Mouse (Mus musculus): ENCODE measurements around the gene Epdr1. TPM values are rescaled to one million over a fixed set of nuclear protein-coding genes. Genes with fewer than 3 reads are reported as not detected.

The Epdr1 gene
- 17.4 and 18.2 TPM in 2 replicates for polyA plus RNA-seq (2015; fragmentation: Nextera tagmentation; extraction: Ambion mirVana)

GRCm38 (mm10) chr13:19619216-19619927 lies at the start of gene Epdr1:
TSS of gene Epdr1 (minus strand) at chr13:19619927.
- Histone ChIP-seq H3K9me3 (no peaks in the 10 kb centered on the region), H3K9ac (peak within 1 kb of the TSS; percentile 73), H3K4me2 (replicated peaks) (peak within 1 kb of the TSS; percentile 99), H3K4me1 (replicated peaks) (0 out of 2 replicates have a peak, but pooled peaks cover 8% of the 10 kb centered on the region), H3K36me3 (no peaks in the 10 kb centered on the region), H3K4me3 (replicated peaks) (peak within 1 kb of the TSS; percentile 72), H3K27ac (0 out of 2 replicates have a peak within 1 kb of the TSS, but pooled peaks have one; percentile 36), H3K27me3 (replicated peaks) (peaks cover 9% of the 10 kb centered on the region)
- WGBS, result under 1% methylated on average over 46 of the region's 46 CpGs
- ATAC-seq, result peak; percentile 86

- H3K27ac ChIP-seq, result no peak overlapping the region
- no peaks in the 10 kb centered on the region for H3K36me3 ChIP-seq
- no peak overlapping the region for H3K4me2 ChIP-seq (replicated peaks)
- H3K4me1 ChIP-seq (replicated peaks), result no peaks in the 10 kb centered on the region
- no peaks in the 10 kb centered on the region for H3K9me3 ChIP-seq
- H3K9ac ChIP-seq, result no peak overlapping the region
- no peak for ATAC-seq
- 81% methylated on average over 4 of the region's 4 CpGs for WGBS
- H3K27me3 ChIP-seq (replicated peaks), result no peaks in the 10 kb centered on the region
- H3K4me3 ChIP-seq (replicated peaks), result no peak overlapping the region
Measured at GRCm38 (mm10) chr13:19668355-19669140, 48.8 kb upstream of the Epdr1 start.

GRCm38 (mm10) chr13:19652405-19652804 lies 32.7 kb upstream of the Epdr1 start:
- no peaks in the 10 kb centered on the region for H3K36me3 ChIP-seq
- H3K27me3 ChIP-seq (replicated peaks), result no peaks in the 10 kb centered on the region
- no peak for ATAC-seq
- H3K4me1 ChIP-seq (replicated peaks), result no peaks in the 10 kb centered on the region
- no peak overlapping the region for H3K4me2 ChIP-seq (replicated peaks)
- H3K4me3 ChIP-seq (replicated peaks), result no peak overlapping the region
- no peaks in the 10 kb centered on the region for H3K9me3 ChIP-seq
- H3K9ac ChIP-seq, result no peak overlapping the region
- no peak overlapping the region for H3K27ac ChIP-seq
- WGBS, result 88% methylated on average over 2 of the region's 2 CpGs

GRCm38 (mm10) chr13:19649824-19650223 lies 30.1 kb upstream of the Epdr1 start:
- Histone ChIP-seq H3K4me2 (replicated peaks) (no peak overlapping the region), H3K27ac (no peak overlapping the region), H3K36me3 (no peaks in the 10 kb centered on the region), H3K9me3 (no peaks in the 10 kb centered on the region), H3K4me1 (replicated peaks) (no peaks in the 10 kb centered on the region), H3K27me3 (replicated peaks) (no peaks in the 10 kb centered on the region), H3K4me3 (replicated peaks) (no peak overlapping the region), H3K9ac (no peak overlapping the region)
- ATAC-seq, result no peak
- WGBS, result 93% methylated on average over 2 of the region's 2 CpGs

- H3K9me3 ChIP-seq, result no peaks in the 10 kb centered on the region
- H3K27me3 ChIP-seq (replicated peaks), result no peaks in the 10 kb centered on the region
- no peak overlapping the region for H3K4me3 ChIP-seq (replicated peaks)
- no peak overlapping the region for H3K9ac ChIP-seq
- WGBS, result 65% methylated on average over 2 of the region's 2 CpGs
- H3K27ac ChIP-seq, result no peak overlapping the region
- ATAC-seq, result no peak
- H3K4me2 ChIP-seq (replicated peaks), result no peak overlapping the region
- no peaks in the 10 kb centered on the region for H3K4me1 ChIP-seq (replicated peaks)
- no peaks in the 10 kb centered on the region for H3K36me3 ChIP-seq
Measured at GRCm38 (mm10) chr13:19644225-19644624, 24.5 kb upstream of the Epdr1 start.

- no peaks in the 10 kb centered on the region for H3K9me3 ChIP-seq
- H3K36me3 ChIP-seq, result no peaks in the 10 kb centered on the region
- no peak overlapping the region for H3K27ac ChIP-seq
- whole genome bisulfite sequencing, result 17% methylated on average over 1 of the region's 1 CpGs
- H3K4me2 ChIP-seq (replicated peaks), result no peak overlapping the region
- no peak overlapping the region for H3K9ac ChIP-seq
- no peak overlapping the region for H3K4me3 ChIP-seq (replicated peaks)
- peak; percentile 74 for ATAC-seq
- no peaks in the 10 kb centered on the region for H3K27me3 ChIP-seq (replicated peaks)
- no peaks in the 10 kb centered on the region for H3K4me1 ChIP-seq (replicated peaks)
Measured at GRCm38 (mm10) chr13:19643519-19643918, 23.8 kb upstream of the Epdr1 start.

- no peak overlapping the region for H3K4me2 ChIP-seq (replicated peaks)
- H3K36me3 ChIP-seq, result no peaks in the 10 kb centered on the region
- no peaks in the 10 kb centered on the region for H3K4me1 ChIP-seq (replicated peaks)
- 76% methylated on average over 2 of the region's 2 CpGs for WGBS
- no peaks in the 10 kb centered on the region for H3K9me3 ChIP-seq
- no peak overlapping the region for H3K4me3 ChIP-seq (replicated peaks)
- no peaks in the 10 kb centered on the region for H3K27me3 ChIP-seq (replicated peaks)
- no peak for ATAC-seq
- no peak overlapping the region for H3K9ac ChIP-seq
- H3K27ac ChIP-seq, result no peak overlapping the region
Measured at GRCm38 (mm10) chr13:19640203-19640851, 20.6 kb upstream of the Epdr1 start.

GRCm38 (mm10) chr13:19636131-19636530 lies 16.4 kb upstream of the Epdr1 start:
- H3K4me2 ChIP-seq (replicated peaks), result no peak overlapping the region
- H3K36me3 ChIP-seq, result no peaks in the 10 kb centered on the region
- ATAC-seq, result 0 out of 2 replicates have a peak, but pooled peaks have one; percentile 68
- WGBS, result 68% methylated on average over 4 of the region's 4 CpGs
- H3K9ac ChIP-seq, result no peak overlapping the region
- no peaks in the 10 kb centered on the region for H3K9me3 ChIP-seq
- H3K4me3 ChIP-seq (replicated peaks), result no peak overlapping the region
- no peak overlapping the region for H3K27ac ChIP-seq
- no peaks in the 10 kb centered on the region for H3K4me1 ChIP-seq (replicated peaks)
- H3K27me3 ChIP-seq (replicated peaks), result no peaks in the 10 kb centered on the region

GRCm38 (mm10) chr13:19630768-19631709 lies 11.3 kb upstream of the Epdr1 start:
- H3K9ac ChIP-seq, result no peak overlapping the region
- 86% methylated on average over 5 of the region's 5 CpGs for WGBS
- H3K4me2 ChIP-seq (replicated peaks), result no peak overlapping the region
- H3K4me1 ChIP-seq (replicated peaks), result 0 out of 2 replicates have a peak, but pooled peaks cover 2% of the 10 kb centered on the region
- H3K36me3 ChIP-seq, result no peaks in the 10 kb centered on the region
- H3K27ac ChIP-seq, result no peak overlapping the region
- H3K27me3 ChIP-seq (replicated peaks), result no peaks in the 10 kb centered on the region
- peak; percentile 93 for ATAC-seq
- H3K9me3 ChIP-seq, result no peaks in the 10 kb centered on the region
- no peak overlapping the region for H3K4me3 ChIP-seq (replicated peaks)

GRCm38 (mm10) chr13:19626473-19626872 lies 6.7 kb upstream of the Epdr1 start:
- Histone ChIP-seq H3K27ac (no peak overlapping the region), H3K36me3 (no peaks in the 10 kb centered on the region), H3K4me3 (replicated peaks) (no peak overlapping the region), H3K27me3 (replicated peaks) (peaks cover 9% of the 10 kb centered on the region), H3K9ac (no peak overlapping the region), H3K4me2 (replicated peaks) (no peak overlapping the region), H3K9me3 (no peaks in the 10 kb centered on the region), H3K4me1 (replicated peaks) (0 out of 2 replicates have a peak, but pooled peaks cover 8% of the 10 kb centered on the region)
- 75% methylated on average over 1 of the region's 1 CpGs for WGBS
- no peak for ATAC-seq

GRCm38 (mm10) chr13:19624632-19625320 lies 5.0 kb upstream of the Epdr1 start:
- WGBS, result 80% methylated on average over 11 of the region's 11 CpGs

More at GRCm38 (mm10) chr13:19624632-19625320, 5.0 kb upstream of the Epdr1 start:
- H3K36me3 ChIP-seq, result no peaks in the 10 kb centered on the region
- H3K4me1 ChIP-seq (replicated peaks), result 0 out of 2 replicates have a peak, but pooled peaks cover 6% of the 10 kb centered on the region
- no peak overlapping the region for H3K9ac ChIP-seq
- peaks cover 9% of the 10 kb centered on the region for H3K27me3 ChIP-seq (replicated peaks)
- no peak overlapping the region for H3K4me3 ChIP-seq (replicated peaks)
- H3K27ac ChIP-seq, result no peak overlapping the region
- H3K9me3 ChIP-seq, result no peaks in the 10 kb centered on the region
- H3K4me2 ChIP-seq (replicated peaks), result no peak overlapping the region
- ATAC-seq, result no peak
